Mouse (Mus musculus): Measurements from ENCODE around the gene Cwc22.

The Cwc22 gene

DNA sequence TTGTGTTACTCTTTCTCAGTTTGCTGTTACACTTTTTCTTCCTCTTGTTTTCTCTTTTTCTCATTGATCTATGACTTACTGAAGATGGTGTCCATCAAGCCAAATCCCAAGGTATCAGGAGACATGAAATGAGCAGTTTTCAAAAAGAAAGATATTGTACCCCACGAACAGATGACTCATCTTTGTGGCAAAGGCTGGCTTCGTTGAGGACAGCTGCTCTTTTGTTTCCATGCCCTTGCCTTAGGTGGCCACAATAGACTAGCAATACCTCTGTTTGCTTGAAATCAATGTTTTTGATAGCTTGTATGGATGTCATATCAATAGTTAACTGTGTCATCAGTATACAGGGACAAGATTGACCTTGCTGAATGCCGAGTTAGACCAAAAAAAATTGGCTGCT, 71.5 kb downstream of the Cwc22 start:
- no peak for DNase-seq (ENCODE audit: low spot score)

DNA sequence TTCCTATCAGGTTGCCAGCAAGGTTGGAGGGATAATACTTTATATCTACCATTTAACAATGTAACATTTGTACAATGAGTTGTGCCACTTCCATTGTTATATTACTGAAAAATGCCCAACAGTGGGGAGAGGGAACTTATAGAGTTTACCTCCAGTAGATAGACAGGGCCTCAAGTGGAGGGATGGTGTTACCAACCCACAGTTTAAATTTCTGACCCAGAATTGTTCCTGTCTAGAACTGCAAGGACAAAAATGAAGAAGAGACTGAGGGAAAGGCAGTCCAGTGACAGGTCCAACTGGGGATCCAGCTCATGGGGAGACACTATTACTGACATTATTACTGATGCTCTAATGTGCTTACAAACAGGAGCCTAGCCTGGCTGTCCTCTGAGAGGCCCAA, 72.4 kb downstream of the Cwc22 start:
- no peak for DNase-seq (ENCODE audit: low spot score)

DNA sequence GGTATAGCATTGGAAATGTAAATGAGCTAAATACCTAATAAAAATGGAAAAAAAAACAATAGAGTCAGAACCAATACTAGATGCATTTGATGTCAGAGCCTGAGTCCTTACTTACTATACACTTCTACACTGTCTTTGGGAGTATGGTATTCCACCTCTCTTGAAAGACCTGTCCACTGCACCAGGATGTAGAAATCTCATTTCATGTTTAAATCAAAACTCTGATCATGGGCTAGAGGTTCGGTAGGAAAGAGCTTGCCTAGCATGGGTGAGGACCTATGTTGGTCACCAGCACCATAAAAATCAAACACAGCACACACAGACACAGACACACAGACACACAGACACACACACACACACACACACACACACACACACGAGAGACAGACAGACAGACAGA, 73.5 kb downstream of the Cwc22 start:
- no peak for DNase-seq (ENCODE audit: low spot score)

DNA sequence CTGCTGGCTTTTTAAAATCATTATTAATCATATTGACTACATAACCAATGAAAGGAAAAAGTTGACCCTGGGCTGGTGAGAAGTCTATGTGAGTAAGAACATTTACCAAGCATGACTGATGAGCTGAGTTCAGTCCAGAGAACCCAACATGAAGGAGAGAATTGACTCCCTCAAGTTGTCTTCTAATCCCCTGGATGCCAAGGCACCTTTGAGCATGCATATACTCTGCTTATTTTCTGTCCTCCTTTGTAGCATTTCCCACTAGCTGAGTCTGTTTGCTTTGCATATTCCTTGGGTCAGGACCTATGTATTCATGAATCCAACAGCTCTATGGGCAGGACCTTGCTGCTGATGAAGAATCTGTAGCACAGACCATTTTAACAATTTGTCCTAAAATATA, 75.0 kb downstream of the Cwc22 start:
- no peak for DNase-seq (ENCODE audit: low spot score)

DNA sequence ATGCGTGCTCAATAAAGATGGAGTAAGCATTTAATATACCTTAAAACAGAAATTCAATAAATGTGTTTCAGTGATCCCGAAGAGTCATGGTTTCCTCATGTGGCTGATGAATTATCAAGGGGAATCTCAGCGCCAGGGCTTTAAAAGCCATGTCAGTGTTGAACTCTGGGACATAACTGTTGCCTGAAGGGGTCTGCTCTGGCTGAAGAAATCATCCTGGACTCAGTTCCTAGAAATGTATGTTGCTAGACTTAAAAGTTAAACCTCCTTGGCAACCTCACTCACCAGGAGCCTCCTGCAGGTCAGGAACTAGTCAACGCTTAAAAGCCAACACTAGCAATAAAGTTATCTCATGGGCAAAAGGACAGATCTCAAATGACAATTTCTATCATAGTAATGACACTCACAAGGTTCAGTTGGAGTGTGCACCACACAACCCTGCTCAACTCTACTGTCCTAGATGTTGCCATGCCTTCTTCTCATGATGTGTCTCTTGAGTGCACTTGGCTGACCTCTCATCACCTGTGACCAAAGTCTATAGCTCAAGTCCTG, 76.4 kb downstream of the Cwc22 start:
- no peak for DNase-seq (ENCODE audit: low spot score)

DNA sequence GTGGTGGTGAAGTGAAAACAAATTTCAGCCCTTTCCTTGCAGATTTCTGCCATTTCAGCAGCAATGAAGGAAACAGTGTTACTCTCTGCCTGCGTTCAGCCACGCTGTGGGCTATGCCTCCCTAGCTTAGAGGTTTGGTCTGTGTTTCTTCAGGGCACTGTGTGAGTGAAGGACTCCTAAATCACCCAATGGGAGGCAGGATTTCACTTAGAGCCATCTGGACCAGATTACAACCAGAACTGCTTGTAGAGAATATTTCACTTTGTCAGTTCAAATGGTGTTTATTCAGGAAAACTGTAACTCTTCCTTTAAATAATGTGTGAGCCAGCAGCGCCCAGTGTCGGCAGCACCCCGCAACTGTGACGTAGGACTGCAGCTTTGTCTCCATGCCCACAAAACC, 82.2 kb downstream of the Cwc22 start:
- DNase-seq (ENCODE audit: low spot score): no peak

DNA sequence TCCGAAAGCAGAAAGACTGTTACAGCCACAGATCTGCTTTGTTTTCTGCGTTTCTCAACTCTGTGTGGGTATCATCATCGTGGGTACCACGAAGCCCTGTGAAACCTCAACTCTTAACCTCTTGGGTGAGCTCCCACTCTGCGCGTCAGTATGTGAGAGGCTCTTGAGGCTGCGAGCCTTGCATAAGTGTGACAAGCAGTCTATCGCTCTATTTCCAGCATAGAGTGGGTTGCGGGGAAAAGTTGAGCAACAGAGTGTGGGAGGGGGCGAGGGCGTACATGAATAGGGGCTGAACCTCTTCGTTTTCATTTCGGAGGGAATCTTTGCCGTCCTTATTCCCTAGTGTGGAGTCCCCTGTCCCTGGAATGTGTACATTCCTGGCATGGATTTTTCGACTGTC, 82.7 kb downstream of the Cwc22 start:
- no peak for DNase-seq (ENCODE audit: low spot score)

DNA sequence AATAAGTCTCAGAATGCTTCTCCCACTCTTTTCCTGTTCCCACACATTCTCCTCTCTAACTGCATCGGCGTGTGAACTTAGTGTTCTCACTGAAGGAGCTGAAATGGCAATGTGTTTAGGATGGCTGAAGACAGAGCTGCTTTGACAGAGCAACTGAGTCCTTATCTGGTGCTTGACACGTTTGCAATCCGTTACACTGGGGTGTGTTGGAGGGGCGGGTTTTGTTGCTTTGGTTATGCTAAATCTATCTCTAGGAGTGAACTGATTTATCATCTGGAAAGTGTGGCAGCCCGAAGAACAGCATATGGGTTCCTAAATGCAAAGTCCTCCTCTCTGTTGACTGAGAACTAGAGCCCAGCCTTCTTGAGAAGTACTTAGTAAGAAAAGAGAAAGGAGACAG, 104.7 kb downstream of the Cwc22 start:
- no peak for DNase-seq (ENCODE audit: low spot score)

DNA sequence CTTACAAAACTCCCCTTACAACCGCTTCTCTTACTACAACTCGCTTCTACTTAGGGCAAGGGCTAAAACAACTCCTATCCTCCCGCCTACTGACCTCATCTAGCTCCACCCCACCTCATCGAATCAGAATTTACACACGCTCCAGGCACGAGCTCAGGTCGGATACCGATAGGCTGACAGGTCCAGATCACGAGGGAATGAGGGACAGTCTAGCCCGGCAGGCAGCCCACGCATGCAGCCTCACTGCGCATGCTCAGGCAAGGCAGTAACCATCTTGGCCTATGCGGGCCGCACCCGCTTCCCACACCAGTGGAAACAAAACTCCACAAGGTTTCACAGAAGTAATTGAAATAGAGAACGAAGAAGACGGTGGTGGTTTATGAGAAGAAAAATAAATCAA, 106.6 kb downstream of the Cwc22 start:
- DNase-seq (ENCODE audit: low spot score): no peak

DNA sequence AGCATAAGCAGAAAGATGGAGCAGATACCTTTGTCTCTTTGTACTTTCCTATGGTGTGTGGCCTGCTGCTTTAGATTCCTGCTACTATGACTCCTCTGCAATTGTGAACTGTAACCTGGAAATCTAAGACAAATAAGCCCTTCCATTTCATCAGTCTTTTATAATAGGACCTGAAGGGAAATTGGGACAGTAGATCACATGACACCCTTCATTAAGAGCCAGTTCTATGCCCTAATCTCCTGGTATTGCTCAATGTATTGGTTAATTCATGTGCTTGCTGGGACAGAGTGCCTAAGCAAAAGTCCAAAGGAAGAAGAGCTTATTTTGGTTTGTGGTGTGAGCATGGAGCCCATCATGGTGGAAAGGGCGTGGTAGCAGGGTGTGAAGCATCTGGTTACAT, 107.5 kb downstream of the Cwc22 start:
- DNase-seq (ENCODE audit: low spot score): no peak

DNA sequence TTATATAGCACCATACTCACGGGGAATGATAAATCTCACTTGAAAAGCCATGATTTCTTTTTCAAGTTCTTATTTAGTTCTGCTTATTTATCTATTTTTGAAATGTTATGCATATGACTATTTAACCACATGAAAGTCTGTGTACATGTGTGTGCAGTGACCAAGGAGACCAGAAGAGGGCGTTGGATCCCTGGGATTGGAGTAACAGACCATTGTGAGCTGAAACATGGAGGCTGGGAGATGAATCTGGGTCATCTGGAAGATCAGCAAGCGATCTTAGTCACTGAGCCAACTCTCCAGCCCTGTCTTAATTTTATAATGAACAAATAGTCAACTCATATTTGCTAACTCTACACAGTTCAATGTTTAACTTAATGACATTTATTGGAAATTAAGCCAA, 110.4 kb downstream of the Cwc22 start:
- DNase-seq (ENCODE audit: low spot score): no peak
